ENCODE assay signal across 8 mouse cellular contexts in genomic region chr11:52333616-52334015, GRCm38 (mm10). TPM values are rescaled to one million over a fixed set of nuclear protein-coding genes. Genes with fewer than 3 reads are reported as not detected.
A peak's percentile ranks its signal among the peaks of the same experiment; 100 is the strongest.
DNase-seq lines count a peak whose midpoint lies in the region; ATAC-seq lines count a peak whose summit lies in the region.

No protein-coding gene starts in this region.

- peaks cover 4% of the 10 kb centered on the region for H3K4me1 ChIP-seq in embryonic facial prominence, embryonic 15.5 days
- peaks cover 10% of the 10 kb centered on the region for H3K4me1 ChIP-seq in embryonic facial prominence, embryonic 10.5 days
- H3K4me1 ChIP-seq in heart, embryonic 15.5 days (replicated peaks), result no peaks in the 10 kb centered on the region

- H3K4me2 ChIP-seq in embryonic facial prominence, embryonic 15.5 days (replicated peaks), result no peak overlapping the region
- H3K4me2 ChIP-seq in heart, embryonic 15.5 days, result no peak overlapping the region

- H3K4me3 ChIP-seq in embryonic facial prominence, embryonic 15.5 days (replicated peaks), result no peak overlapping the region
- H3K4me3 ChIP-seq in embryonic facial prominence, embryonic 10.5 days, result no peak overlapping the region
- H3K4me3 ChIP-seq in heart, embryonic 15.5 days, result no peak overlapping the region

- intact Hi-C loops in left cerebral cortex, postnatal 10 days (cut with DNase I), result no loop called here

- no peaks in the 10 kb centered on the region for H3K9me3 ChIP-seq in embryonic facial prominence, embryonic 15.5 days (replicated peaks)
- H3K9me3 ChIP-seq in embryonic facial prominence, embryonic 10.5 days, result 0 out of 2 replicates have a peak, but pooled peaks cover 3% of the 10 kb centered on the region
- no peaks in the 10 kb centered on the region for H3K9me3 ChIP-seq in heart, embryonic 15.5 days (replicated peaks)

- no peak overlapping the region for H3K9ac ChIP-seq in embryonic facial prominence, embryonic 15.5 days
- H3K9ac ChIP-seq in heart, embryonic 15.5 days, result no peak overlapping the region

- H3K36me3 ChIP-seq in embryonic facial prominence, embryonic 15.5 days, result no peaks in the 10 kb centered on the region
- no peaks in the 10 kb centered on the region for H3K36me3 ChIP-seq in embryonic facial prominence, embryonic 10.5 days (replicated peaks)
- no peaks in the 10 kb centered on the region for H3K36me3 ChIP-seq in heart, embryonic 15.5 days

- DNase-seq in embryonic facial prominence, embryonic 10.5 days (ENCODE audit: low spot score), result no peak
- peak; percentile 93 for DNase-seq in 3134 (ENCODE audit: extremely low read depth, insufficient read length, low spot score)
- DNase-seq in cerebellum, adult 8-10 months, result peak; percentile 88
- DNase-seq in left cerebral cortex, postnatal 10 days (ENCODE audit: extremely low spot score in 1 of 2, low spot score in 2 of 2), result peak; percentile 42 to 45
- DNase-seq in embryo, embryonic 10 days (ENCODE audit: low spot score), result no peak

- no peak overlapping the region; the same call in 1 of the 2 replicates for H3K27ac ChIP-seq in embryonic facial prominence, embryonic 15.5 days (replicated peaks)
- no peak overlapping the region for H3K27ac ChIP-seq in embryonic facial prominence, embryonic 10.5 days (replicated peaks)
- no peak overlapping the region for H3K27ac ChIP-seq in heart, embryonic 15.5 days

- no peaks in the 10 kb centered on the region for H3K27me3 ChIP-seq in embryonic facial prominence, embryonic 15.5 days
- no peaks in the 10 kb centered on the region for H3K27me3 ChIP-seq in embryonic facial prominence, embryonic 10.5 days (replicated peaks; ENCODE audit: low read depth, poor library complexity, severe bottlenecking)
- H3K27me3 ChIP-seq in heart, embryonic 15.5 days, result no peaks in the 10 kb centered on the region

- peak; percentile 70; the same call in 1 of the 2 replicates for ATAC-seq in embryonic facial prominence, embryonic 15.5 days (ENCODE audit: insufficient number of reproducible peaks, low FRiP score, low TSS enrichment, low read depth)
- ATAC-seq in heart, embryonic 15.5 days (replicated peaks; ENCODE audit: insufficient number of reproducible peaks, insufficient read depth, low FRiP score, low read depth), result peak; percentile 27; the same call in 1 of the 2 replicates
- no peak for ATAC-seq in monocyte, adult 5-6 weeks (replicated peaks; ENCODE audit: insufficient number of reproducible peaks, low FRiP score, low TSS enrichment, poor library complexity, severe bottlenecking)

- WGBS in embryonic facial prominence, embryonic 15.5 days, result 84% methylated on average over 13 of the region's 13 CpGs
- 95% methylated on average over 13 of the region's 13 CpGs for WGBS in embryonic facial prominence, embryonic 10.5 days
- 86% methylated on average over 13 of the region's 13 CpGs for WGBS in heart, embryonic 15.5 days

RNA-seq across cellular contexts. Expression of gene Vdac1, which starts 27.0 kb away (rescaled TPM):
- polyA plus RNA-seq in embryonic facial prominence, embryonic 15.5 days (2015; fragmentation: Nextera tagmentation; extraction: Ambion mirVana), result 267 and 268 TPM in 2 replicates
- polyA plus RNA-seq in embryonic facial prominence, embryonic 10.5 days (2016; fragmentation: Nextera tagmentation; extraction: Ambion mirVana), result 204 and 209 TPM in 2 replicates
- polyA plus RNA-seq in heart, embryonic 15.5 days (2015; fragmentation: Nextera tagmentation; extraction: Ambion mirVana), result 460 and 484 TPM in 2 replicates
- total RNA-seq in left cerebral cortex, postnatal 10 days (2021), result 100 to 1,000 TPM; 588 to 615 TPM
- 58.8 to 66.7 TPM (median 64.5 TPM) in 3 replicates for total RNA-seq in monocyte, adult 5-6 weeks (2017)

RNA-seq across cellular contexts. Expression of gene Tcf7, which starts 50.8 kb away (rescaled TPM):
- 21.5 and 22.6 TPM in 2 replicates for polyA plus RNA-seq in embryonic facial prominence, embryonic 15.5 days (2015; fragmentation: Nextera tagmentation; extraction: Ambion mirVana)
- polyA plus RNA-seq in embryonic facial prominence, embryonic 10.5 days (2016; fragmentation: Nextera tagmentation; extraction: Ambion mirVana), result 11.3 and 13.0 TPM in 2 replicates
- 5.0 and 36.0 TPM in 2 replicates for polyA plus RNA-seq in heart, embryonic 15.5 days (2015; fragmentation: Nextera tagmentation; extraction: Ambion mirVana)
- total RNA-seq in left cerebral cortex, postnatal 10 days (2021), result 1 to 10 TPM; 6.0 to 6.7 TPM
- total RNA-seq in monocyte, adult 5-6 weeks (2017), result 3.4 to 17.2 TPM (median 3.9 TPM) in 3 replicates

Comparison
In these comparisons a context has a peak if more than half of its experiments do, and no peak if none do; other contexts are left out.
1. DNase-seq: peak in 3134 (single experiment), cerebellum, adult 8-10 months (single experiment) and left cerebral cortex, postnatal 10 days (2 of 2); none in embryonic facial prominence, embryonic 10.5 days (single experiment) and embryo, embryonic 10 days (single experiment).